Mouse (Mus musculus): ENCODE data around the gene Cryl1. TPM values are rescaled to one million over a fixed set of nuclear protein-coding genes. Genes with fewer than 3 reads are reported as not detected.

The Cryl1 gene
- polyA plus RNA-seq, 1 experiment = not detected

DNA sequence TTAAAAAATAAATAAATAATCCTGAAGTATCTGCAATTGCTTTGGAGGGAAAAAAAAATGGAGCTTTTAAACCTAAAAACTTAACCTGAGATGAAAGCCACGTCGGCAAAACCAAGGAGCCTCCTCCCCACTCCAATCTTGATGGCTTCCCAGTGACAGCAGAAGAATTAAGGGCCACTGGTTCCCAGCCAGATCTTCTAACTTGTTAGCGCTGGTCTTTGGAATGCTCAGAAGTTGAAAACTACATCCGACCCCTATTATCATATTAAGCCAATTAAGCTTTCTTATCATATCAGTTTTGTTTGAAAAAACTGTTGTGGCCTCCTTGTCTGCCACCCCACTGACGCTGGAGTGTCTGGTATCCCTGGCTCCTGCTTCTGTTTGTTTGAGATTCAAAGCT, 114.5 kb downstream of the Cryl1 start:
- H3K4me3 ChIP-seq (ENCODE audit: insufficient read depth, low read depth, low read length) = no peak overlapping the region
- peaks cover 4% of the 10 kb centered on the region; the same call in 1 of the 2 replicates for H3K4me1 ChIP-seq (ENCODE audit: control insufficient read depth, insufficient read depth, low read length)
- H3K27ac ChIP-seq (ENCODE audit: insufficient read depth, low read depth, low read length) = no peak overlapping the region
- 70% methylated on average over 5 of the region's 5 CpGs for WGBS
- TF ChIP-seq CTCF (IDR thresholded peaks at IDR 0.05; ENCODE audit: insufficient read depth, low read depth, low read length) = no peak
- TF ChIP-seq POLR2A (IDR thresholded peaks at IDR 0.05; ENCODE audit: insufficient read depth, low read depth, low read length) = no peak

GRCm38 (mm10) chr14:57282591-57282990, 115.7 kb downstream of the Cryl1 start:
- TF ChIP-seq POLR2A (IDR thresholded peaks at IDR 0.05; ENCODE audit: insufficient read depth, low read depth, low read length) (no peak), CTCF (IDR thresholded peaks at IDR 0.05; ENCODE audit: insufficient read depth, low read depth, low read length) (no peak)
- no peaks in the 10 kb centered on the region for H3K4me1 ChIP-seq (ENCODE audit: control insufficient read depth, insufficient read depth, low read length)
- H3K4me3 ChIP-seq (ENCODE audit: insufficient read depth, low read depth, low read length) = no peak overlapping the region
- 51% methylated on average over 2 of the region's 2 CpGs for WGBS
- H3K27ac ChIP-seq (ENCODE audit: insufficient read depth, low read depth, low read length) = no peak overlapping the region

DNA sequence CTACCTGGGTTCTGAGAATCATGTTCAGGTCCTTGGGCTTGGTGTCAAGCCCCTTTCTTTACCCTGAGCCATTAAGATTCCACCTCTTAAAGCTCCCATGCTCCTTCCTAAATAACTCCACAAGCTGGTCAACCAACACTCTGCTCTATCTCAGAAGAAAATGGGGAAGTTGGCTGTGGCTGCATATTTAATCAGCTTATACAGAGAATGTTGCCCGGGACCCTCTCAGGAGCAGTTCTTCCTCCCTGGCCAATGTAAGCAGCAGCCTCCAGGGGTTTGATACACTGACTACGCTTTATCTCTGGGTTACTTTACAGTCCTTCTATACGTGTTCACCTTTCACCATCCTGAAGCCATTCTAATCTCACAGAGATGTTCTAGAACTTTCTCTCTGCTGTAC, 117.5 kb downstream of the Cryl1 start:
- WGBS = 92% methylated on average over 3 of the region's 3 CpGs
- TF ChIP-seq CTCF (IDR thresholded peaks at IDR 0.05; ENCODE audit: insufficient read depth, low read depth, low read length) = no peak
- TF ChIP-seq POLR2A (IDR thresholded peaks at IDR 0.05; ENCODE audit: insufficient read depth, low read depth, low read length) = no peak
- H3K27ac ChIP-seq (ENCODE audit: insufficient read depth, low read depth, low read length) = no peak overlapping the region
- no peaks in the 10 kb centered on the region for H3K4me1 ChIP-seq (ENCODE audit: control insufficient read depth, insufficient read depth, low read length)
- no peak overlapping the region for H3K4me3 ChIP-seq (ENCODE audit: insufficient read depth, low read depth, low read length)

DNA sequence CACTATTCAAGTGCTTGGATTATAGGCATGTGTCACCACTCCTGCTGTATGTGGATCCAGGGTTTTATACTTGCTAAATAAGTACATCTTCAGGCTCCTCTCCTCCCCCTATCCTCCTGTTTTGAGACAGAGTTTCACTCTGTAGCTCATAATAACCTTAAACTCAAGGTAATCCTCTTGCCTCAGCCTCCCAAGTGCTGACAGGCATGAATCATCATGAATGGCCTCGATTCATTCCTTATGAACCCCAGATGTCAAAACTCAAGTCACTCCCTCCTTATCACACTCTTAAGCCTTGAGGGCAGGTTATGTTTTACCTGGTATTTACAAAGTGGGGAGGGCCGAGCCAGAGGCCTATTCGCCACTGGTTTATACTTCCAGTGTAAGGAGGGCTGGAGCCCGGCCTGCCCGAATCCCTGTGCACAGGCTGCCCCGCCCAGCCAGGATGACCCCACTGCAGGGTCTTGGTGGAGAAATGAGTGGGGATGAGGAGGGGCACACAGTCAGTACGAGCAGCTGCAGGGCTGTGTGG, 121.8 kb downstream of the Cryl1 start:
- TF ChIP-seq CTCF (IDR thresholded peaks at IDR 0.05; ENCODE audit: insufficient read depth, low read depth, low read length) (no peak), POLR2A (IDR thresholded peaks at IDR 0.05; ENCODE audit: insufficient read depth, low read depth, low read length) (no peak)
- 90% methylated on average over 7 of the region's 7 CpGs for WGBS
- H3K4me3 ChIP-seq (ENCODE audit: insufficient read depth, low read depth, low read length) = no peak overlapping the region

GRCm38 (mm10) chr14:57272341-57272740, 126.0 kb downstream of the Cryl1 start:
- 82% methylated on average over 1 of the region's 1 CpGs for WGBS
- Histone ChIP-seq H3K27ac (ENCODE audit: insufficient read depth, low read depth, low read length) (no peak overlapping the region), H3K4me3 (ENCODE audit: insufficient read depth, low read depth, low read length) (no peak overlapping the region), H3K4me1 (ENCODE audit: control insufficient read depth, insufficient read depth, low read length) (no peaks in the 10 kb centered on the region)
- TF ChIP-seq POLR2A (IDR thresholded peaks at IDR 0.05; ENCODE audit: insufficient read depth, low read depth, low read length) (no peak), CTCF (IDR thresholded peaks at IDR 0.05; ENCODE audit: insufficient read depth, low read depth, low read length) (no peak)

More for the DNA sequence above, 121.8 kb downstream of the Cryl1 start:
- Histone ChIP-seq H3K4me1 (ENCODE audit: control insufficient read depth, insufficient read depth, low read length) (no peaks in the 10 kb centered on the region), H3K27ac (ENCODE audit: insufficient read depth, low read depth, low read length) (no peak overlapping the region)

- Histone ChIP-seq H3K4me1 (ENCODE audit: control insufficient read depth, insufficient read depth, low read length) (no peaks in the 10 kb centered on the region), H3K4me3 (ENCODE audit: insufficient read depth, low read depth, low read length) (no peak overlapping the region), H3K27ac (ENCODE audit: insufficient read depth, low read depth, low read length) (no peak overlapping the region)
- WGBS = 90% methylated on average over 1 of the region's 1 CpGs
- TF ChIP-seq CTCF (IDR thresholded peaks at IDR 0.05; ENCODE audit: insufficient read depth, low read depth, low read length) = no peak
- no peak for TF ChIP-seq POLR2A (IDR thresholded peaks at IDR 0.05; ENCODE audit: insufficient read depth, low read depth, low read length)
These were observed 126.5 kb downstream of the Cryl1 start for GRCm38 (mm10) chr14:57271861-57272260.

DNA sequence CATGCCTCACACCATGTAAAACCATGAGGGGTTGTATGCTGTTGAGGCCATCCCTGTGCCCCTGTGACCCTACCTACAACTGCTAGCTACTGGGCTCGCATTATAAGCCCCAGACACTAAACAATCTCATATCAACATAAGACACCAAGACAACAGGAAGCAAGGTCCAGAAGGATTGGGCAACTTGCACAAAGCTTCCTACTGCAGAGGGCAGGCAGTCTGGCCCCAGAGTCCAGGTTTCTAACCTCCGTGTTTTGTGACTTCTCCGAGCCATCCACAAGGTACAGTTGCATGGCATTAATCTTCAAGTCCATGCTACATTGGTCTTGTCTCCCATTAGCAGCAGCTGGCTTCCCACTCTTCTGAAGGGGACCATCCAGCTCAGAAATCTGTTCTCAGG, 129.4 kb downstream of the Cryl1 start:
- Histone ChIP-seq H3K27ac (ENCODE audit: insufficient read depth, low read depth, low read length) (no peak overlapping the region), H3K4me3 (ENCODE audit: insufficient read depth, low read depth, low read length) (no peak overlapping the region), H3K4me1 (ENCODE audit: control insufficient read depth, insufficient read depth, low read length) (no peaks in the 10 kb centered on the region)
- no peak for TF ChIP-seq POLR2A (IDR thresholded peaks at IDR 0.05; ENCODE audit: insufficient read depth, low read depth, low read length)
- 94% methylated on average over 3 of the region's 3 CpGs for WGBS

DNA sequence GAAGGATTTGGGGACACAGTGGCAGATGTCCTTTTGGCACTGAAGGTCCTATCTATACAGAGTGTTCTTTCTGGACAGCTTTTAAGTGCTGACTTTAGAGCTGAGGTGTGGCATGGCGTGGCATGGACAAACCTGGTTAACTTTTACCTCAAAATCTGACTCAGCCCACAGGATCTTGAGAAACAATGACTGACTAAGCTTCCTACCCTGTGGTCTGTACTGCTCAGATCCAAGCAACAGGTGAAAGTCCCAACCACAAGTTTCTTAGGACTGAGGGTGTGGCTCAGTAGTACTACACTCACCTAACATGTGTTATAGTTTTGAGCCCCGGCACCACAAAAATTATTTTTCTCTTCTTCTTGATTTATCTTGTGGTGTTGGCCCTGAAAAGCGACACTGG, 130.0 kb downstream of the Cryl1 start:
- Histone ChIP-seq H3K27ac (ENCODE audit: insufficient read depth, low read depth, low read length) (no peak overlapping the region), H3K4me3 (ENCODE audit: insufficient read depth, low read depth, low read length) (no peak overlapping the region), H3K4me1 (ENCODE audit: control insufficient read depth, insufficient read depth, low read length) (no peaks in the 10 kb centered on the region)
- no peak for TF ChIP-seq POLR2A (IDR thresholded peaks at IDR 0.05; ENCODE audit: insufficient read depth, low read depth, low read length)
- TF ChIP-seq CTCF (IDR thresholded peaks at IDR 0.05; ENCODE audit: insufficient read depth, low read depth, low read length) = no peak
- 96% methylated on average over 3 of the region's 3 CpGs for WGBS

- Histone ChIP-seq H3K4me1 (ENCODE audit: control insufficient read depth, insufficient read depth, low read length) (no peaks in the 10 kb centered on the region), H3K4me3 (ENCODE audit: insufficient read depth, low read depth, low read length) (no peak overlapping the region), H3K27ac (ENCODE audit: insufficient read depth, low read depth, low read length) (no peak overlapping the region)
- TF ChIP-seq POLR2A (IDR thresholded peaks at IDR 0.05; ENCODE audit: insufficient read depth, low read depth, low read length) (no peak), CTCF (IDR thresholded peaks at IDR 0.05; ENCODE audit: insufficient read depth, low read depth, low read length) (no peak)
- 81% methylated on average over 10 of the region's 10 CpGs for WGBS
These were observed 134.4 kb downstream of the Cryl1 start for GRCm38 (mm10) chr14:57263943-57264342.

GRCm38 (mm10) chr14:57259341-57259740, 139.0 kb downstream of the Cryl1 start:
- Histone ChIP-seq H3K4me1 (ENCODE audit: control insufficient read depth, insufficient read depth, low read length) (no peaks in the 10 kb centered on the region), H3K27ac (ENCODE audit: insufficient read depth, low read depth, low read length) (no peak overlapping the region), H3K4me3 (ENCODE audit: insufficient read depth, low read depth, low read length) (no peak overlapping the region)
- WGBS = 95% methylated on average over 8 of the region's 8 CpGs
- TF ChIP-seq POLR2A (IDR thresholded peaks at IDR 0.05; ENCODE audit: insufficient read depth, low read depth, low read length) = no peak
- no peak for TF ChIP-seq CTCF (IDR thresholded peaks at IDR 0.05; ENCODE audit: insufficient read depth, low read depth, low read length)

Data from olfactory bulb, adult 2 months (tissue).